Mouse (Mus musculus) embryonic fibroblast, embryonic 13.5 days (primary cell): Measurements from ENCODE around the gene Tmod3.

Experiments used
- CTCF ChIP-seq: IDR thresholded peaks from 2 replicates; pipeline ENCODE4 v1.5.1; 2011; ENCODE audit warnings: mild to moderate bottlenecking, control low read depth, low read length, moderate library complexity, borderline replicate concordance; ENCODE audit not compliant: insufficient read depth
- POLR2A ChIP-seq: IDR thresholded peaks from 2 replicates; pipeline ENCODE4 v1.6.1; 2011; ENCODE audit warnings: low read depth, mild to moderate bottlenecking, control low read depth, low read length, moderate library complexity

GRCm38 (mm10) chr9:75589850-75590790 lies 30.7 kb upstream of the Tmod3 start:
- TF ChIP-seq POLR2A (no peak), CTCF (no peak)
